Mouse (Mus musculus) layer of hippocampus, postnatal 25 days (tissue): ENCODE results near the gene Cdk8. TPM values are rescaled to one million over a fixed set of nuclear protein-coding genes. Genes with fewer than 3 reads are reported as not detected.

ENCODE experiments used
- DNase-seq, 2 experiments: peaks; one replicate each; pipeline ENCODE4 v3.0.0; 2022; ENCODE audit warnings: mixed read lengths in 2 of 2, low spot score in 1 of 2; ENCODE audit errors: extremely low spot score in 1 of 2
- total RNA-seq, 2 experiments: library from RNA; stranded (reverse); gene quantifications; 2 replicates each; pipeline ENCODE4 v1.2.3; 2021

Gene Cdk8
- total RNA-seq, 2 experiments from 2014 or later = 39.7 to 48.8 TPM

DNA sequence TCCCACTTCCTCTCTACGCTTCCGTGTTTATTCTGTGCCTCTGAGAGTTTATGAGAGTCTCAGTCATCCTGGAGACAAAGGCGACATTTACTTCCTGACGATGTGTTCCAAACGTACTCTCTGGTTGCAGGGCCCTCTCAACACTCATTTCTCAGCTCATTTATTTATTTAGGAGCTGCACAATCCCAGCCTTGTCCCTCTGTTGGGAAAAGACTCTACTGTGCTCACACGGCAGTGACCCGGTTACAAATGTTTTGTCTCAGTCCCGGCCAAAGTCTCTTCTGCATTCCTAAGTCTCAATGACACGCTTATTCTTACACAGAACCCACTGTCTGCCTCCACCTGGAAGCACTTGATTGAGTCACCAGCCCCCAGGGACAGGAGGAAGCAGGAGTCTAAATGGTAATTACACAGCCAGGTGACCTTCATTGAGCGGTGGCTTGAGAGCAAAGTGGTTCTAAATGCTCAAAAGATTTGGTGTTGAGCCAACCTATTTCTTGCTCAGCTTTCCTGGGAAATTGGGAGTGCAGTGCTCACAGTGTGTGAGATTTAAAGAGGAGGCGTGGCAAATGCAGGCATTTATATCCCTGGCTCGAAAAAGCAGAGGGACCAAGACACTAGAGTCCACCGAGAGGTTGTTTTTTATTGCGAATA is 84.4 kb downstream of the Cdk8 start:
- DNase-seq = no peak

DNA sequence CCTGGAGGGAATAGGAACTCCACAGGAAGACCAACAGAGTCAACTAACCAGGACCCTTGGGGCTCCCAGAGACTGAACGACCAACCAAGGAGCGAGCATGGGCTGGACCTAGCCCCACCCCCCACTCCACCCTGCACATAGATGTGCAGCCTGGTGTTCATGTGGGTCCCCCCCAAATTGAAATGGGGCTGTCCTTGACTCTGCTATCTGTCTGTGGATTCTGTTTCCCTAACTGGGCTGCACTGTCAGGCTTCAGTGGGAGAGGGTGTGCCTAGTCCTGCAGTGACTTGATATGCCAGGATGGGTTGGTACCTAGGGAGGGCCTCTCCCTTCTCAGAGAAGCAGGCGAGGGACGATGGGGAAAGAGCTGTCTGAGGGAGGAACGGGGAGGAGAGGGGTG is 85.3 kb downstream of the Cdk8 start:
- no peak for DNase-seq

DNA sequence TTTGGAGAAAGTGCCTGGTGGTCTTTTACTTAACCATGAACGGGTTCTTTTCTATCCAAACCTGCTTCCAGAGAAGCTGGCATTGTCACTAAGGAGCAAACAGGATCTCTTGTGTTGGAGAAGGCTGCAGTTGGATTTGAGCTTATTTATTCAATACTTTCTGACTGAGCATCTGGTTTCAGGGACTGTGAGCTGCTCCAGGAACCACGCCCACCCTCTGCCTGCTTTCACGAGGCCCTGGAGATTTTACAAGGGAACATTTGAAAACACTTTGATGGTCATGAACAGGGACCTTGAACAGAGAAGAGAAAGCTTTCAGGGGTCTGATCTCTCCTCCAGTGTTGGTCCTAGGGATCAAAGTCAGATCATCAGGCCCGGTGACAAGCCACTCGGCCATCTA is 87.0 kb downstream of the Cdk8 start:
- no peak for DNase-seq

DNA sequence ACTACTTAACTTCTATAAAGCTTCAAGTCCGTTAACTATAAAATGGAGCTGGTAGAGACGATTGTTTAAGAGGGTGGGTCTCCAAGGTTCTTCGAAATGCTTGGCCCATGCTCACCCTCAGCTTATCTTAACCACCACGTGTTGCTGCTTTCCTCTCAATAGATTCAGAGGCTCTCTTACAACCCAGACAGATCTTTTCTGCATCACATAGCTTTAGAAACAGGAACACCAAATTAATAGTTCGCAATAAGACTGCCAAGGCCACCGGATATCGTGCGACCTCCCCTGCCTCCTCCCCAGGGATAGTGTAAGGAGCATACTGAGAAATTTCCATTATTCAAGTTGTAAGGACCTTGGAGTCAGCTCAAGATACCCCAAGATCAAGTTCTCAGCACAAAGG is 87.4 kb downstream of the Cdk8 start:
- DNase-seq = no peak

DNA sequence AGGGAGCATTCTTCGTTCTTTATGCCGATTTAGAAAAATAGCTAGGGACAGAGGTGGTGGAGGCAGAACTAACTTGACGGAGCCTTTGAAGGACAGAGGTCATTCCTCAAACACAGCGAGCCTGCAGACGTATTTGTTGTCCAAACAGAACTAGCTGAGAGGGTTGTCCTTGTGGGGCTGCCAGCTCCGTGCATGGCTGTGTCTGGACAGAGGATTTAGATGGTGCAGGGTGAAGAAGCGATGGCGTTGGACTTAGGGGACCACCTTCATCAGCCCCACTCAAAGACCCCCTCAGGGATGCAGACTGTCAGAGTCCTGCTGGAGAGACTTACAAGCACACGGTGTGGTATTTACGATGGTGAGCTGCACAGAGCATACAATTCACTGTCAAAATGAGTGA is 97.9 kb downstream of the Cdk8 start:
- DNase-seq = no peak

DNA sequence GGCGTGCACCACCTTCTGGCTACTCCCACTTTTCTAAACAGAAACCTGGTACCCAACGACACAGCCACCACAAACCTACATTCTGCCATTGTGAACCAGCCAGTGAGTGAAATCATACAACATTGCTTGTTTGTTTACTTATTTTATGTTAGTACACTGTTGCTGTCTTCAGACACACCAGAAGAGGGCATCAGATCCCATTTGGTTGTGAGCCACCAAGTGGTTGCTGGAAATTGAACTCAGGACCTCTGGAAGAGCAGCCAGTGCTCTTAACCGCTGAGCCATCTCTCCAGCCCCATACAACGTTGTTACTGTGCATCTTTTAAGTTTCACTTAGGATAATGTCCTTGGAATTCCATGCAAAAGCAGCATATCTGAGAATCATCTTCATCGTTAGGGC is 98.5 kb downstream of the Cdk8 start:
- DNase-seq = no peak

DNA sequence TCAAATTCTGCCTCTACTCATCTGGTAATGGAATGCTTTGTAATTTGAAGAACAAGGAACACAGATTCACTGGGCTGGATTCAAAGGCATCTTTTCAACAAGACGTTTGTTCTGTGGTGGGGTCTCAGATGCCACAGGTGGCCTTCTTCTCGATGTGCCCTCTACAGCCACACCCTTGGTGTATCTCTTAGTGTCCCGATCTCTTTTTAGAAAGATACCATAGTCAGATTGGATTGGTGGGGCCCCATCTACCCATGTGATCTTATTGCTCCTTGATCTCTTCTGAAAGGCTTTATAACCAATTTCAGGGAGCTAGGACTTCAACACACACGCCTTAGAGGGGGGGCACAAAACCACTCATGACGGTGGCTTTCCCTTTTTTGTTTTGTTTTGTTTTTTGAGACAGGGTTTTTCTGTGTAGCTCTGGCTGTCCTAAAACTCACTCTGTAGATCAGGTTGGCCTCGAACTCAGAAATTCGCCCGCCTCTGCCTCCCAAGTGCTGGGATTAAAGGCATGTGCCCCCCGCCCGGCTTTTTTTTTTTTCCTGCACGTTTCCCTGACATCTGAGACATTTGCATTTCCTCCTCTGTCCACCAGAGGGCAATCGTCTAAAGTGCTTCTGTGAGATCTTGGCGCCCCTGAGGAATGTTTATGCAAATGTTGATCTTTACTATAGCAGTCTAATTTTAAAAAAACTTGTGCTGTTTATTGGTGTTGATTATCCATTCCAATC is 99.2 kb downstream of the Cdk8 start:
- peak; percentile 40 to 74 for DNase-seq

DNA sequence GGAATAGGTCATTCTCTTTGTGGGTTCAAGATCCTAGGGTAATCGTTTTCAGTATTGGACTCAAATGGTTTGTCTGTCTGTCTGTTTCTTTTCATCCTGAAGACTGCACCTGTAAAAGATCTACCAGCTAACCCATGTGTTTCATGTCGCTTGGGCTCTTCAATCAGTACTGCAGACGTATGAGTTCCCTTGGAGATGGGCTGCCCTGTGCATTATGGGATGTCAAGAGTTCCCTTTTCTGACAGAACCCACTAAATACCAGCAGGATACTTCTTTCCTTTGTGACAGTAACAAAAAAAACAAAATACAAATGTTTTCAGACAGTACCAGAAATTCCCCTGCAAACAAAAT is 99.7 kb downstream of the Cdk8 start:
- no peak for DNase-seq

DNA sequence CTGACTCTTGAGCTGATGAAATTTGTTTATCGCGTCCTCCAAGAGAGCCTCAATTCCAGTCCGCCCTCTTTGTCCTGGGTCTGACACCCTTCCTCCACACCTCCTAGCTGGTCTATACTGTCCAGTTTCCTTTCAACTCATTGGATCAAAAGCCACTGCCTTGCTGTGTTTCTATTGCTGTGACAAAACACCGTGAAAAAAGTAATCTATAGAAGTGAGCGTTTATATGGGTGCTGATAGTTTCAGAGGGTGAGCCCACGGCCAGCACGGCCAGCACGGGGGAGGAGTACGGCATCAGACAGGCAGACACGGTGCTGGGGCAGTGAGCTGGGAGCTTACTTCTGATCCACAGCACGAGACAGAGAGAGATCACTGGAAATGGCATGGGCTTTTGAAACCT is 100.1 kb downstream of the Cdk8 start:
- no peak for DNase-seq

DNA sequence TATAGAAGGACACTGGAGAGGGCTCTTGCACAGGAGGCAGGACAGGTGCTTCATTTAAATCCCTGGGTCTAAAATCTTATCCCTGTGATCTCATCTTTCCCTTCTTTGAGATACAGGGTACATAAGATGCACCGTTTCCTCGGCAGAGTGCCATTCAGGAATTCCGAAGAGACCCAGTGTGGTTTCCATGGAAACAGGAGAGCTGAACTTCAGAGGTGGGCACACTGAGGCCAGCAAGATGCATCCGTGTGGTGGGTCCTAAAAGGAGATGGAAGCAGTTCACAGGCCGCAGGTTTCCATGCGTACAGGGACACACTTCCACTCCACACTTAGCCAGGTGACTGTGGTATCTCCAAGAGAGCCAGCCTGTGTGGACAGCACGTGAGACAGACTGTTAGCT is 101.5 kb downstream of the Cdk8 start:
- DNase-seq = no peak

DNA sequence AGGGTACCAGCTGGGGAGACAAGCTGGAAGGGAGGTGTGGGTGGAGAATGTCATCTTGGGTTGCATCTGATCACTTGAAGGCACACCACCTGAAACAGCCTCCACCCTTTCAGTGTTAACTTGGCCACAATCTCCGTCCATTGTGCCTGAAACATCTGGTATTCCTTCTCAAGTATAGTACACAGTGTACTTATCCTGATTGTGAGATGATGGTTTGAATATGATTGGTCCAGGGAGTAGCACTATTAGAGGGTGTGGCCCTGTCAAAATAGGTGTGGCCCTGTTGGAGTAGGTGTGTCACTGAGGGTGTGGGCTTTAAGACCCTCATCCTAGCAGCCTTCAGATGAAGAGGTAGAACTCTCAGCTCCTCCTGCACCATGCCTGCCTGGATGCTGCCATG is 103.4 kb downstream of the Cdk8 start:
- no peak for DNase-seq

DNA sequence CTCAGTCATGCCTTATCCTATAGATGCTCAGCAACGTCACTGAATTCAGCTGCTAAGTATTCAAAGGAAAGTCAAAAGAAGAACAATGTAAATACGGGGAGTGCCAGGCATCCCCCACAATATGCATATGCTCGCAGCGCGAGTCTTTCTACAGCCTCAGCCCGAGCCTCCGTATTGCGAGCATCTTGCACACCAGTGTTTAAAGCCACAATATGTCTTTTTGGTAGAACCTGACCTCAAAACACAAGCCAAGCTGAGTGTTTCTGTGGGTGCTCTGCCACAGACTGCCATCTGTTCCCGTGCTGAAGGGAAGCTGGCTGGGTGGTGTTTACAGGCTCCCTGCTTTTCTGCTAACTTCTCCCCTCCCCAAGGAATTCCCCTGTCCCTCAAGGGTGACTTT is 107.0 kb downstream of the Cdk8 start:
- no peak for DNase-seq

DNA sequence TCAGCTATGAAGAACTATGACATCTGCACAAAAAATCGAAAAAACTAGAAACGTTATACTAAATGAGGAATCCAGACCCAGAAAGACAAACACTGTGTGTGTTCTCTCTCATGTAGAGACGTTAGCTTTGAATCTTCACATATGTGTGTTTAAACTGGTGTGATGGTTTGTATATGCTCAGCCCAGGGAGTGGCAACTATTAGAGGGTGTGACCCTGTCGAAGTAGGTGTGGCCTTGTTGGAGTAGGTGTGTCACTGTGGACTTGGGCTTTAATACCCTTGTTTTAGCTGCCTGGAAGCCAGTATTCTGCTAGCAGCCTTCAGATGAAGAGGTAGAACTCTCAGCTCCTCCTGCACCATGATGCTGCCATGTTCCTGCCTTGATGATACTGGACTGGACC is 109.0 kb downstream of the Cdk8 start:
- no peak for DNase-seq

DNA sequence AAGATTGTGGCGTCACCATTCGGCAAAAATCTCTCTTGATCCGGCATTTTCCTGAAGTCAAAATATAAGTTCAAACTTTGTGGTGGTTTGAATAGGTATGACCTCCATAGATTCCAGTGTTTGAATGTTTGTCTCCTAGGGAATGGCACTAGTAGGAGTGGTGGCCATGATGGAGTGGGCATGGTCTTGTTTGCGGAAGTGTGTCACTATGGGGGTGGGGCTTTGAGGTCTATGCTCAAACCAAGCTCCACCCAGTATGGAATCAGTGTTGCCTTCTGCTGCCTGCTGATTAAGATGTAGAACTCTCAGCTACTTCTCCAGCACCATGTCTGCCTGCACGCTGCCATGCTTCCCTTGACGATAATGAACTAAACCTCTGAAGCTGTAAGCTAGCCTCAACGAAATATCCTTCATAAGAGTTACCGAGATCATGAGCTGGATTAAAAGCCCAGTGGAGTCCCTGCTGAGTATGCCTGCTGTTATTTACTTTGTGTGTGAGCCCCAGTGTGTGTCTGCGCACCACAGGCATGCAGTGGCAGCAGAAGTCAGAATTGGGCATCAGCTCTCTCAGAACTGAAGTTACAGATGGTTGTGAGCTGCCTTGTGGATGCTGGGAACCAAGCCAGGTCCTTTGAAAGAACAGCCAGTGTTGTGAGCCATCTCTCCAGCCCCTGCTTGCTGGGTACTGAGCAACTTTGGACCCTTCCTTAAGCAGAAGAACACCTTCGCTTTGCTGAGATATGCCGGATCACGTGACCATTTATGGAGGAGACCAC is 114.1 kb downstream of the Cdk8 start:
- no peak for DNase-seq

DNA sequence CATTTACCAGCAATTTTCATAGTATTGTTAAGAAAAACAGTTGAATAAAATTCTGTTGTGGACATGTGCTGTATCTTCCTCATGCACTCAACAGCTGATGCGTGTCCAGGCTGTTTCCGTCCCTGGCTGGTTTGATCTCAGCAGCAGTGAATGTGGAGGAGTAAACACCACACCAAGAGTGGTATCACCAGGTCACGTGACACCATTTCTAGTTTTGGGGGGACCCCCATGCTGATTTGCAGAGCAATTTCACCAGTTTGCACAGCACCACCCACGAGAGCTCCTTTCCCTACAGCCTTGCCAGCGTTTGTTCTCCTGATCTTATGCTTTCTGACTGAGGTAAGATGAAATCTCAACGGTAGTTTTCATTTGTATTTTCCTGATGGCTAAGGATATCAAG is 116.1 kb downstream of the Cdk8 start:
- peak in 1 of 2 experiments; percentile 28 for DNase-seq

DNA sequence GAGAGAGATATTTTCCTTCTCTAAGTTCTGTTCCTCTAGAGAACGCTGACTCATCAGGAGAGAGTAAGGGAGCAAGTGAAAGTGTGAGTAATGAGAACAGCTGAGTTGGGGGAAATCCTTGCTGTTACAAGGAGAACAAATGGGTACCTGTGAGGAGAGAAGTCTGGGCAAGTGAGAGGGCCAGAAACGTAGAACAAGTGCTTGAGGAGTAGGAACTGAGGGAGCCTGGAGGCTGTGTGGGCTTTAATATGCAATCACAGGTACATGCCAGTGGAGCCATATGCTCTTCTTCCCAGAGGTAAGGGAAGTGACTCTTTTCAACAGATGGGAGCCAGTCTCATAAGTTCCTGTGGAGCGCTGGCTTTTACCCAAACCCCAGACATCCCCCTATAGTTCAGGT is 118.2 kb downstream of the Cdk8 start:
- DNase-seq = no peak

DNA sequence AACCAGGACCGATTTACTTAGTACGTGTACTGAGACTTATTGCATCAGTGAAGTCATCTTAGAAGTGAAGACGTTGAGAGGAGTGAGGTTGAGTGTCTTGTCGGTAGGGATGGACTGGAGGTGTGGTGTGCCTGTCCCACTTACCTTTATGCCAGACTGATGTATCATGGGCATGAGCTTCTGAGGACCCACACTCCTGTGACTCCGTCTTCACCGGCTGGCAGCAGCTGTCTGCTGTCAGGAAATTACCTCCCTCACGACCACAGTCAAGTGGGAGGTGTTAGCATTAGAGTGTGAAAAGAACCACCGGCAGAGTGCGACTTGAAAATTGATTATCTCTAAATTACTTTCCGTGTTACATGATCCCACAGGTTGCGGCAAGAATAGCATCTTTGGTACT is 119.8 kb downstream of the Cdk8 start:
- DNase-seq = no peak

DNA sequence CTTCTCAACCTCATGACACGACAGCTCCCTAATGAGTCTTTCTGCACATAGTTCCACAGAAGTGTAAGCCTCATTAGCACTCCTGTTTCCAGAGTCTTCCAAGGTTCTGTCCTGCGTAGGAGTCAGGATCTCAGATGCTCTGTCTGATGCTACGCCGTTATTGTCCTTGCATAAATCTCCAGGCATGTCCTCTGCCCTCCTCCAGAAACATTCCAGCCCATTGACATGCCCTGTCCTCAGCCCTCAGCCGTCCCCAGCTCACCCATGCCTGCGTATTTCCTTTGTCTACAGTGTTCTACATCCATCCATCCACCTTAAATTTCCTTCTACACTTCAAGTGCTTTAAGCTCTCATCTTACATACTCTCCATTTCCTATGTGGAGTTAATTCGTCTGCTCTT is 121.0 kb downstream of the Cdk8 start:
- DNase-seq = no peak
